Mouse (Mus musculus) hindbrain, embryonic 12.5 days (tissue): ENCODE measurements at regions not wholly inside any gene's neighbourhood (a gene's known extent, or its start where the extent isn't known, plus 50 kb on each side); places are given as distances from the start of the nearest gene placed in this dataset.
A peak's percentile ranks its signal among the peaks of the same experiment; 100 is the strongest.
"Not testable (repeated sequence)": the region's sequence is repeated elsewhere in the genome, so short reads cannot be mapped to it uniquely, and the experiment has no call there.

Experiments
- ATAC-seq: fragments of 200-750 bp; cut with Nextera tagmentation; 2 replicates; pipeline ENCODE4 v1.8.0; 2017; ENCODE audit warnings: moderate TSS enrichment; ENCODE audit not compliant: low FRiP score
- H3K27ac ChIP-seq: fragments of 300-500 bp; sonication (generic); 2 replicates; pipeline ENCODE4 v1.5.1; 2016; ENCODE audit warnings: mild to moderate bottlenecking
- H3K27me3 ChIP-seq: fragments of 300-500 bp; sonication (generic); 2 replicates; pipeline ENCODE4 v1.6.1; 2016; ENCODE audit warnings: mild to moderate bottlenecking
- H3K36me3 ChIP-seq: fragments of 300-500 bp; sonication (generic); 2 replicates; pipeline ENCODE4 v1.6.1; 2016; ENCODE audit warnings: mild to moderate bottlenecking
- H3K4me1 ChIP-seq: fragments of 300-500 bp; sonication (generic); 2 replicates; pipeline ENCODE4 v1.6.1; 2016
- H3K4me2 ChIP-seq: fragments of 300-500 bp; sonication (generic); replicated peaks from 2 replicates; pipeline ENCODE4 v1.6.1; 2016; ENCODE audit warnings: mild to moderate bottlenecking
- H3K4me3 ChIP-seq: fragments of 300-500 bp; sonication (generic); 2 replicates; pipeline ENCODE4 v1.5.1; 2016; ENCODE audit warnings: mild to moderate bottlenecking
- H3K9ac ChIP-seq: fragments of 300-500 bp; sonication (generic); 2 replicates; pipeline ENCODE4 v1.6.1; 2016; ENCODE audit warnings: mild to moderate bottlenecking, moderate library complexity
- H3K9me3 ChIP-seq: fragments of 300-500 bp; sonication (generic); replicated peaks from 2 replicates; pipeline ENCODE4 v1.6.1; 2016; ENCODE audit warnings: mild to moderate bottlenecking
- WGBS: fragments of 180-500 bp; shearing (Covaris S2); methylation state at CpG from one replicate; pipeline ENCODE4 v1.1.7; 2016; 5-methylcytosine and 5-hydroxymethylcytosine counted together

DNA sequence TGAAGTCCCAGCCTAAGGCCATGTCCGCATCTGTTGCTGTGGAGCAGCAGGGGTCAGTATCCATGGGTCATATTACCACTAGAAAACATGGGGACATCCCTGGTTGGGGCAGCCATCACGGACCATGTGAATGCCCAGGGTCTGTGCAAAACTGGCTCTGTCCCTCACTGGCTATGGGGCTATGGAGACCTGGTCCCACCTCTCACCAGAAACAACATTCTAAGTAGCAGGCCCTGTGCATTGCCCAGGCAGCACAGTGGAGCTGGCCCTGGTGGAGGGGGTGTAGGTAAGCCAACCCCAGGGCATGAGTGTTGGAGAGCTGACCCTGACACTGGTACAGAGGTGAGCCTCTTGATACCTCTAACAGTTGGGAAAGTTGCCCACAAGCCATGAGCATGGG lies 213.7 kb downstream of the Macc1 start:
- H3K27me3 ChIP-seq = no peaks in the 10 kb centered on the region
- ATAC-seq = 0 out of 2 replicates have a peak, but pooled peaks have one; percentile 19
- H3K4me1 ChIP-seq = no peaks in the 10 kb centered on the region
- H3K27ac ChIP-seq = no peak overlapping the region
- H3K4me2 ChIP-seq = no peak overlapping the region
- 89% methylated on average over 2 of the region's 2 CpGs for WGBS
- H3K36me3 ChIP-seq = no peaks in the 10 kb centered on the region
- H3K4me3 ChIP-seq = no peak overlapping the region
- H3K9me3 ChIP-seq = no peaks in the 10 kb centered on the region
- H3K9ac ChIP-seq = no peak overlapping the region

DNA sequence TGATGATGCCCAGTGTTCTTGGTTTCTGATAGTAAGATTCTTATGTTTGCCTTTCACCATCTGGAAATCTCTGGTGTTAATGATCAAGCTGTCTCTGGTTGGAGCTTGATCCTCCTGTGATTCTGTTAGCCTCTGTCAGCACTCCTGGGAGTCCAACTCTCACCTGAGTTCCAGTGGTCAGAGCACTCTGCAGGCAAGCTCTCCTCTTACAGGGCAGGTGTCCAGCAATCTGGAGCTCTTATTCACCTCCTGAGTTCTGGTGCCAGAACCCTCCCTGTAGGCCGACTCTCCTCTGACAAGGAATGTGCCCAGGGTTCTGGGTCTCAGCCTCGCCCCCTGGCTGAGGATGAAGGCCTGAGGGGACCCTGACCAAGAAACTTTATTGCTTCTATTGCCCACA lies 234.3 kb downstream of the Macc1 start:
- H3K4me2 ChIP-seq, ATAC-seq: not testable (repeated sequence)

GRCm38 (mm10) chr12:119576690-119577089 lies 262.6 kb downstream of the Macc1 start:
- Histone ChIP-seq H3K27ac (no peak overlapping the region), H3K27me3 (no peaks in the 10 kb centered on the region), H3K4me2 (no peak overlapping the region), H3K36me3 (no peaks in the 10 kb centered on the region), H3K9me3 (peaks cover 8% of the 10 kb centered on the region), H3K4me1 (no peaks in the 10 kb centered on the region), H3K9ac (no peak overlapping the region), H3K4me3 (no peak overlapping the region)
- no peak for ATAC-seq
- WGBS = 57% methylated on average over 3 of the region's 3 CpGs

More for the DNA sequence above, 234.3 kb downstream of the Macc1 start:
- not testable (repeated sequence) for H3K4me3 ChIP-seq, H3K27me3 ChIP-seq, H3K9ac ChIP-seq, H3K27ac ChIP-seq, H3K9me3 ChIP-seq, H3K4me1 ChIP-seq, H3K36me3 ChIP-seq
- 82% methylated on average over 2 of the region's 2 CpGs for WGBS

DNA sequence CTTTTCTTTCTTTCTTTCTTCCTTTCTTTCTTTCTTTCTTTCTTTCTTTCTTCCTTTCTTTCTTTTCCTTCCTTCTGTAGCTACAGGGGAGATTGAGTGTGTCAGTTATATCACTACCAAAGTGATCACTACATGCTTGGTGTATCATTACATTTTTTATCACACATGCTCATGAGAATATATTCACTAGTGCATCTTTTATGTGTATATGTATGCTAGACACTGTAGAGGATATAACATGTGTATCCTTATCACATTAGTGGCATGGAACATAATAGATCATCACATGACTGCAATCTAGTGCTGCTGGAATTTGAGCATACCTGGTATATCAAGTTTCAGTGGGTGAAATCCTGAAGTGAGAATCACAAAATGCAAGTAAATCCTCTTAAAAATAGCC lies 263.2 kb downstream of the Macc1 start:
- H3K4me3 ChIP-seq = no peak overlapping the region
- no peak overlapping the region for H3K9ac ChIP-seq
- ATAC-seq = no peak
- no peaks in the 10 kb centered on the region for H3K27me3 ChIP-seq
- 0 out of 2 replicates have a peak, but pooled peaks cover 2% of the 10 kb centered on the region for H3K9me3 ChIP-seq
- no peaks in the 10 kb centered on the region for H3K36me3 ChIP-seq
- H3K4me1 ChIP-seq = no peaks in the 10 kb centered on the region
- no peak overlapping the region for H3K4me2 ChIP-seq
- no peak overlapping the region for H3K27ac ChIP-seq

DNA sequence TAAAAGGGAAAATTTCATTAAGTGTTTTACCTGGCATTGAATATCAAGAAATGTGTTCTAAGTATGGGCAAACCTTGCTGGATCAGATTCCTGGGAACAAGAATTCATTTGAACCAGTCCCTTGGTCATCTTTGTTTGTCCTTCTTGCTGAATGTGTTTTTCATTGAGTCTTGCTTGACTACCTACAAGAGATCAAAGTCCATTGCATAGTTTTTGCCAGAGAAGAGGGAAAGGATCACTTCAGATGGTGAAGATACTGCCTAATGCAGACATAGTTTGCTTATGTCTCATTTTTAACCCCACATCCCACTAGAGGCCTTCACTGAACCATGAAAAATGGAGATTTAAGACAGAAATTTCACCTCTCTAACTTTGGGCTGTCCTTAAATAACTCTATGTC lies 287.3 kb downstream of the Macc1 start:
- Histone ChIP-seq H3K27ac (no peak overlapping the region), H3K4me2 (no peak overlapping the region), H3K4me3 (no peak overlapping the region), H3K9ac (no peak overlapping the region), H3K27me3 (no peaks in the 10 kb centered on the region), H3K36me3 (no peaks in the 10 kb centered on the region), H3K4me1 (no peaks in the 10 kb centered on the region), H3K9me3 (no peaks in the 10 kb centered on the region)
- no peak for ATAC-seq

GRCm38 (mm10) chr12:119624238-119624637 lies 310.2 kb downstream of the Macc1 start:
- no peak overlapping the region for H3K4me2 ChIP-seq
- 72% methylated on average over 1 of the region's 1 CpGs for WGBS
- H3K27ac ChIP-seq = no peak overlapping the region
- no peaks in the 10 kb centered on the region for H3K36me3 ChIP-seq
- ATAC-seq = no peak
- no peak overlapping the region for H3K9ac ChIP-seq
- H3K27me3 ChIP-seq = no peaks in the 10 kb centered on the region
- no peaks in the 10 kb centered on the region for H3K4me1 ChIP-seq
- H3K9me3 ChIP-seq = no peaks in the 10 kb centered on the region
- H3K4me3 ChIP-seq = no peak overlapping the region

- H3K9ac ChIP-seq = no peak overlapping the region
- H3K4me3 ChIP-seq = no peak overlapping the region
- H3K4me2 ChIP-seq = no peak overlapping the region
- ATAC-seq = no peak
- H3K36me3 ChIP-seq = no peaks in the 10 kb centered on the region
- no peak overlapping the region for H3K27ac ChIP-seq
- H3K27me3 ChIP-seq = no peaks in the 10 kb centered on the region
- WGBS = 79% methylated on average over 2 of the region's 2 CpGs
- no peaks in the 10 kb centered on the region for H3K9me3 ChIP-seq
- H3K4me1 ChIP-seq = no peaks in the 10 kb centered on the region
Measured at GRCm38 (mm10) chr12:119655366-119655765, 290.3 kb upstream of the Tmem196 start.
